Mouse (Mus musculus) lung, postnatal 0 days (tissue): ENCODE measurements around the gene Hap1. TPM values are rescaled to one million over a fixed set of nuclear protein-coding genes. Genes with fewer than 3 reads are reported as not detected.
"Not testable (repeated sequence)": the region's sequence is repeated elsewhere in the genome, so short reads cannot be mapped to it uniquely, and the experiment has no call there.

ENCODE experiments used
- ATAC-seq: fragments of 200-750 bp; cut with Nextera tagmentation; 2 replicates; pipeline ENCODE4 v1.8.0; 2017; ENCODE audit warnings: moderate library complexity
- DNase-seq: peaks from one replicate; pipeline ENCODE4 v3.0.0-alpha.2; 2016; ENCODE audit warnings: low spot score
- H3K27ac ChIP-seq: fragments of 300-500 bp; sonication (generic); 2 replicates; pipeline ENCODE4 v1.5.1; 2014; ENCODE audit warnings: antibody characterized with exemption, mild to moderate bottlenecking, low read length, mixed read lengths
- H3K27me3 ChIP-seq: fragments of 300-500 bp; sonication (generic); replicated peaks from 2 replicates; pipeline ENCODE4 v1.6.1; 2014; ENCODE audit warnings: low read length, mixed read lengths; ENCODE audit not compliant: insufficient read depth
- H3K36me3 ChIP-seq: fragments of 300-500 bp; sonication (generic); 2 replicates; pipeline ENCODE4 v1.6.1; 2014; ENCODE audit warnings: low read length, mixed read lengths; ENCODE audit not compliant: insufficient read depth
- H3K4me1 ChIP-seq: fragments of 300-500 bp; sonication (generic); 2 replicates; pipeline ENCODE4 v1.6.1; 2014; ENCODE audit warnings: antibody characterized with exemption, low read depth, low read length, mixed read lengths; ENCODE audit not compliant: insufficient read depth
- H3K4me2 ChIP-seq: fragments of 300-500 bp; sonication (generic); replicated peaks from 2 replicates; pipeline ENCODE4 v1.6.1; 2014; ENCODE audit warnings: low read depth, mild to moderate bottlenecking, low read length, moderate library complexity, mixed read lengths
- H3K4me3 ChIP-seq: fragments of 300-500 bp; sonication (generic); 2 replicates; pipeline ENCODE4 v1.5.1; 2014; ENCODE audit warnings: low read depth, low read length
- H3K9ac ChIP-seq: fragments of 300-500 bp; sonication (generic); replicated peaks from 2 replicates; pipeline ENCODE4 v1.6.1; 2014; ENCODE audit warnings: low read depth, mild to moderate bottlenecking
- H3K9me3 ChIP-seq: fragments of 300-500 bp; sonication (generic); 2 replicates; pipeline ENCODE4 v1.6.1; 2016; ENCODE audit warnings: low read length, mixed read lengths
- CTCF ChIP-seq: IDR thresholded peaks from 2 replicates; pipeline ENCODE4 v1.5.1; 2016; ENCODE audit warnings: antibody characterized with exemption, mild to moderate bottlenecking
- EP300 ChIP-seq: IDR thresholded peaks from 2 replicates; pipeline ENCODE4 v1.6.1; 2016; ENCODE audit warnings: antibody characterized with exemption, mild to moderate bottlenecking, control low read depth
- WGBS: fragments of 180-500 bp; shearing (Covaris S2); extraction: QIAGEN DNeasy Blood & Tissue Kit; methylation state at CpG from one replicate; pipeline ENCODE4 v1.1.7; 2014; 5-methylcytosine and 5-hydroxymethylcytosine counted together
- polyA plus RNA-seq: library from polyadenylated mRNA; unstranded; fragments of >200 nt; fragmentation: Nextera tagmentation; extraction: Ambion mirVana; gene quantifications from 2 replicates; pipeline ENCODE4 v1.2.1, GENCODE M21; 2015

Gene Hap1
- polyA plus RNA-seq, 1 experiment from 2014 or later, result 6.4 TPM

- Histone ChIP-seq H3K4me1 (no peaks in the 10 kb centered on the region), H3K9me3 (no peaks in the 10 kb centered on the region), H3K4me3 (no peak overlapping the region), H3K27ac (no peak overlapping the region), H3K9ac (no peak overlapping the region), H3K4me2 (no peak overlapping the region), H3K27me3 (no peaks in the 10 kb centered on the region), H3K36me3 (peaks cover 73% of the 10 kb centered on the region)
- DNase-seq (no peak), ATAC-seq (no peak)
- TF ChIP-seq CTCF, result no peak
- TF ChIP-seq EP300, result no peak
- WGBS, result 88% methylated on average over 9 of the region's 9 CpGs
These were observed 19.2 kb upstream of the Hap1 start for GRCm38 (mm10) chr11:100375127-100375526.

GRCm38 (mm10) chr11:100371981-100372558 is 16.1 kb upstream of the Hap1 start:
- Histone ChIP-seq H3K4me2 (no peak overlapping the region), H3K4me1 (no peaks in the 10 kb centered on the region), H3K27ac (no peak overlapping the region), H3K27me3 (no peaks in the 10 kb centered on the region), H3K9ac (no peak overlapping the region), H3K9me3 (no peaks in the 10 kb centered on the region), H3K4me3 (no peak overlapping the region), H3K36me3 (peaks cover 67% of the 10 kb centered on the region)
- TF ChIP-seq EP300 (no peak), CTCF (no peak)
- WGBS, result 83% methylated on average over 7 of the region's 8 CpGs
- ATAC-seq (no peak), DNase-seq (no peak)

GRCm38 (mm10) chr11:100369822-100370221 is 13.9 kb upstream of the Hap1 start:
- peaks cover 52% of the 10 kb centered on the region for H3K36me3 ChIP-seq
- H3K27me3 ChIP-seq, result no peaks in the 10 kb centered on the region
- H3K27ac ChIP-seq, result no peak overlapping the region
- no peak overlapping the region for H3K4me3 ChIP-seq
- no peak overlapping the region for H3K4me2 ChIP-seq
- ATAC-seq (no peak), DNase-seq (no peak)
- H3K4me1 ChIP-seq, result no peaks in the 10 kb centered on the region
- TF ChIP-seq CTCF (no peak), EP300 (no peak)
- 54% methylated on average over 8 of the region's 8 CpGs for WGBS
- H3K9ac ChIP-seq, result no peak overlapping the region
- H3K9me3 ChIP-seq, result no peaks in the 10 kb centered on the region

GRCm38 (mm10) chr11:100369145-100369544 is 13.2 kb upstream of the Hap1 start:
- Histone ChIP-seq H3K27ac (no peak overlapping the region), H3K9me3 (no peaks in the 10 kb centered on the region), H3K9ac (no peak overlapping the region), H3K4me3 (no peak overlapping the region), H3K4me2 (no peak overlapping the region), H3K27me3 (no peaks in the 10 kb centered on the region), H3K4me1 (no peaks in the 10 kb centered on the region), H3K36me3 (peaks cover 47% of the 10 kb centered on the region)
- no peak for DNase-seq
- TF ChIP-seq CTCF, result no peak
- TF ChIP-seq EP300, result no peak
- no peak for ATAC-seq
- 64% methylated on average over 7 of the region's 7 CpGs for WGBS

- DNase-seq (peak; percentile 75), ATAC-seq (peak; percentile 63)
- Histone ChIP-seq H3K9ac (no peak overlapping the region), H3K4me1 (no peaks in the 10 kb centered on the region), H3K27me3 (0 out of 2 replicates have a peak, but pooled peaks cover 4% of the 10 kb centered on the region), H3K36me3 (no peaks in the 10 kb centered on the region), H3K27ac (no peak overlapping the region), H3K4me2 (no peak overlapping the region), H3K9me3 (no peaks in the 10 kb centered on the region), H3K4me3 (no peak overlapping the region)
- TF ChIP-seq CTCF (peak; percentile 91), EP300 (no peak)
- WGBS, result 9% methylated on average over 12 of the region's 12 CpGs
These were observed 7.1 kb upstream of the Hap1 start for GRCm38 (mm10) chr11:100362979-100363562.

GRCm38 (mm10) chr11:100362209-100362978 is 6.5 kb upstream of the Hap1 start:
- H3K9me3 ChIP-seq, result no peaks in the 10 kb centered on the region
- H3K36me3 ChIP-seq, result no peaks in the 10 kb centered on the region
- TF ChIP-seq EP300, result no peak
- peak; percentile 92 for TF ChIP-seq CTCF
- no peak overlapping the region for H3K4me2 ChIP-seq
- no peak overlapping the region for H3K4me3 ChIP-seq
- peak; percentile 75 for DNase-seq
- H3K4me1 ChIP-seq, result no peaks in the 10 kb centered on the region
- peak; percentile 39; the same call in 1 of the 2 replicates for ATAC-seq
- WGBS, result 11% methylated on average over 8 of the region's 8 CpGs
- H3K9ac ChIP-seq, result no peak overlapping the region
- H3K27me3 ChIP-seq, result 0 out of 2 replicates have a peak, but pooled peaks cover 5% of the 10 kb centered on the region
- no peak overlapping the region for H3K27ac ChIP-seq

GRCm38 (mm10) chr11:100361059-100361458 is 5.1 kb upstream of the Hap1 start:
- H3K9ac ChIP-seq, H3K4me1 ChIP-seq, H3K27me3 ChIP-seq, DNase-seq, H3K4me3 ChIP-seq, H3K9me3 ChIP-seq, H3K4me2 ChIP-seq, ATAC-seq, H3K36me3 ChIP-seq, H3K27ac ChIP-seq: not testable (repeated sequence)
- no CpG with 5 or more reads among the region's 13 CpGs for WGBS
